Mouse (Mus musculus): Measurements from ENCODE around the gene Phf1.

GRCm38 (mm10) chr17:26884995-26885926, 47.6 kb upstream of the Phf1 start:
- TF ChIP-seq GATA1 (IDR thresholded peaks at IDR 0.05; ENCODE audit: low read length), result no peak
- no peak for TF ChIP-seq TAL1 (IDR thresholded peaks at IDR 0.05; ENCODE audit: low read length)
